Mouse (Mus musculus): ENCODE data around the gene Tekt5. TPM values are rescaled to one million over a fixed set of nuclear protein-coding genes. Genes with fewer than 3 reads are reported as not detected.

Tekt5 gene
- 0.11 and 0.15 TPM in 2 replicates for polyA plus RNA-seq (2014; fragmentation: Nextera tagmentation; extraction: Ambion mirVana)

- H3K9ac ChIP-seq (replicated peaks; ENCODE audit: low read length), result peak within 1 kb of the TSS; percentile 27; the same call in 1 of the 2 replicates
- H3K36me3 ChIP-seq (replicated peaks; ENCODE audit: control insufficient read depth, insufficient read depth, low read depth, low read length), result no peaks in the 10 kb centered on the region
- no peaks in the 10 kb centered on the region for H3K4me1 ChIP-seq (ENCODE audit: control insufficient read depth, insufficient read depth, low read length)
- H3K4me3 ChIP-seq (ENCODE audit: low read depth, low read length), result peak within 1 kb of the TSS; percentile 18; the same call in 1 of the 2 replicates
- H3K27ac ChIP-seq (replicated peaks; ENCODE audit: low read depth, low read length), result no peak within 1 kb of the TSS
- peak within 1 kb of the TSS; percentile 51 for H3K4me2 ChIP-seq (ENCODE audit: low read depth, low read length)
- peak; percentile 41; the same call in 1 of the 2 replicates for ATAC-seq (replicated peaks; ENCODE audit: insufficient number of reproducible peaks, low FRiP score, low TSS enrichment, low read depth)
- 8% methylated on average over 37 of the region's 37 CpGs for WGBS
- DNase-seq (ENCODE audit: low spot score), result peak; percentile 48
- H3K27me3 ChIP-seq (ENCODE audit: control insufficient read depth, insufficient read depth, low read length), result peaks cover 6% of the 10 kb centered on the region; the same call in 1 of the 2 replicates
- H3K9me3 ChIP-seq (replicated peaks; ENCODE audit: control insufficient read depth, low read length), result no peaks in the 10 kb centered on the region
Observed at GRCm38 (mm10) chr16:10394699-10395540, at the start of gene Tekt5. Gene Tekt5, minus strand, starts transcription at chr16:10395490.

- Histone ChIP-seq H3K36me3 (replicated peaks; ENCODE audit: control insufficient read depth, insufficient read depth, low read depth, low read length) (no peaks in the 10 kb centered on the region), H3K9ac (replicated peaks; ENCODE audit: low read length) (no peak overlapping the region), H3K4me1 (ENCODE audit: control insufficient read depth, insufficient read depth, low read length) (no peaks in the 10 kb centered on the region), H3K27ac (replicated peaks; ENCODE audit: low read depth, low read length) (no peak overlapping the region), H3K4me2 (ENCODE audit: low read depth, low read length) (no peak overlapping the region), H3K27me3 (ENCODE audit: control insufficient read depth, insufficient read depth, low read length) (no peaks in the 10 kb centered on the region), H3K4me3 (ENCODE audit: low read depth, low read length) (no peak overlapping the region), H3K9me3 (replicated peaks; ENCODE audit: control insufficient read depth, low read length) (no peaks in the 10 kb centered on the region)
- no peak for ATAC-seq (replicated peaks; ENCODE audit: insufficient number of reproducible peaks, low FRiP score, low TSS enrichment, low read depth)
- DNase-seq (ENCODE audit: low spot score), result no peak
Observed at GRCm38 (mm10) chr16:10443723-10444122, 48.4 kb upstream of the Tekt5 start.

DNA sequence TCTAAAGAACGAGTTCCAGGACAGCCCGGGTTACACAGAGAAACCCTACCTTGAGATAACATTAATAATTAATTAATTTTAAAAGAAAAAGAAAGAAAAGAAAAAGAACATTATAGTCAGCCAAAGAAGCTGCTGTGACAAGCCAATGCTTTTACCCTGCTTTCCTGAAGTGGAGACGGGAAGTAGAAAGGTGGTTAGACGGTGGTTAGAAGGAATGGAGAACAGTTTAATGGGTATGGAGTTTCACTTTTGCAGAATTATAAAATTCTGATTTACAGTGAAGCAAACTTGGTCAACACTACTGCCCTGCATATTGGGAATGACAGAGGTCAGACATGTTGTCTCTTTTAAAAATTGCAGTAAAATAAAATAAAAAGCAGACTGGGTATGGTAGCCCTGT is 46.5 kb upstream of the Tekt5 start:
- no peak overlapping the region for H3K27ac ChIP-seq (replicated peaks; ENCODE audit: low read depth, low read length)
- 91% methylated on average over 4 of the region's 4 CpGs for WGBS
- no peak for ATAC-seq (replicated peaks; ENCODE audit: insufficient number of reproducible peaks, low FRiP score, low TSS enrichment, low read depth)
- no peak overlapping the region for H3K4me2 ChIP-seq (ENCODE audit: low read depth, low read length)
- H3K36me3 ChIP-seq (replicated peaks; ENCODE audit: control insufficient read depth, insufficient read depth, low read depth, low read length), result no peaks in the 10 kb centered on the region
- H3K4me3 ChIP-seq (ENCODE audit: low read depth, low read length), result no peak overlapping the region
- H3K4me1 ChIP-seq (ENCODE audit: control insufficient read depth, insufficient read depth, low read length), result no peaks in the 10 kb centered on the region
- H3K9ac ChIP-seq (replicated peaks; ENCODE audit: low read length), result no peak overlapping the region
- DNase-seq (ENCODE audit: low spot score), result no peak
- no peaks in the 10 kb centered on the region for H3K9me3 ChIP-seq (replicated peaks; ENCODE audit: control insufficient read depth, low read length)
- no peaks in the 10 kb centered on the region for H3K27me3 ChIP-seq (ENCODE audit: control insufficient read depth, insufficient read depth, low read length)

- WGBS, result 86% methylated on average over 6 of the region's 6 CpGs
- Histone ChIP-seq H3K4me2 (ENCODE audit: low read depth, low read length) (no peak overlapping the region), H3K9me3 (replicated peaks; ENCODE audit: control insufficient read depth, low read length) (no peaks in the 10 kb centered on the region), H3K36me3 (replicated peaks; ENCODE audit: control insufficient read depth, insufficient read depth, low read depth, low read length) (no peaks in the 10 kb centered on the region), H3K4me3 (ENCODE audit: low read depth, low read length) (no peak overlapping the region), H3K4me1 (ENCODE audit: control insufficient read depth, insufficient read depth, low read length) (no peaks in the 10 kb centered on the region), H3K27me3 (ENCODE audit: control insufficient read depth, insufficient read depth, low read length) (no peaks in the 10 kb centered on the region), H3K27ac (replicated peaks; ENCODE audit: low read depth, low read length) (no peak overlapping the region), H3K9ac (replicated peaks; ENCODE audit: low read length) (no peak overlapping the region)
- ATAC-seq (replicated peaks; ENCODE audit: insufficient number of reproducible peaks, low FRiP score, low TSS enrichment, low read depth) (no peak), DNase-seq (ENCODE audit: low spot score) (no peak)
Observed at GRCm38 (mm10) chr16:10441328-10441727, 46.0 kb upstream of the Tekt5 start.

- ATAC-seq (replicated peaks; ENCODE audit: insufficient number of reproducible peaks, low FRiP score, low TSS enrichment, low read depth) (no peak), DNase-seq (ENCODE audit: low spot score) (no peak)
- Histone ChIP-seq H3K27me3 (ENCODE audit: control insufficient read depth, insufficient read depth, low read length) (no peaks in the 10 kb centered on the region), H3K4me1 (ENCODE audit: control insufficient read depth, insufficient read depth, low read length) (no peaks in the 10 kb centered on the region), H3K9ac (replicated peaks; ENCODE audit: low read length) (no peak overlapping the region), H3K9me3 (replicated peaks; ENCODE audit: control insufficient read depth, low read length) (no peaks in the 10 kb centered on the region), H3K4me2 (ENCODE audit: low read depth, low read length) (no peak overlapping the region), H3K27ac (replicated peaks; ENCODE audit: low read depth, low read length) (no peak overlapping the region), H3K4me3 (ENCODE audit: low read depth, low read length) (no peak overlapping the region), H3K36me3 (replicated peaks; ENCODE audit: control insufficient read depth, insufficient read depth, low read depth, low read length) (no peaks in the 10 kb centered on the region)
- 87% methylated on average over 5 of the region's 5 CpGs for WGBS
Observed at GRCm38 (mm10) chr16:10438055-10438454, 42.8 kb upstream of the Tekt5 start.

DNA sequence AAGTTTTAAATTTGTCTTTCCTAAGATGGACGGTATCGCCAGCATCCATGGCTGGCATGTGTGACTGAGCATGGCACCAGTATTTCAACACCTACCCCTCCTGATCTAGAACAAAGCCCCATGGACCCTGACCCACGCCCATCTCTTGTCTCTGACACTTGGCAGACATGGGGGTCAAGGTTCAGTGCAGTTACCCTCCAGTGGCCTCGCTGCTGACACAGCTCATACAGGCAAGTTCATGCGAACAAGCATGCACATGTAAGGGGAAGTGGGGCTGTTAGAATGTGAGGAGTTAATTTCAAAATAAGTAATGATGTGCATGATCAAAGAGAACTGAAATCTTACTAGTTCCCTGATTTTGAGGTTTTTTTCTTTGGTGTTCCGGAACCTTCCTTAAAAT is 40.9 kb upstream of the Tekt5 start:
- Histone ChIP-seq H3K4me1 (ENCODE audit: control insufficient read depth, insufficient read depth, low read length) (no peaks in the 10 kb centered on the region), H3K9me3 (replicated peaks; ENCODE audit: control insufficient read depth, low read length) (no peaks in the 10 kb centered on the region), H3K4me2 (ENCODE audit: low read depth, low read length) (no peak overlapping the region), H3K27ac (replicated peaks; ENCODE audit: low read depth, low read length) (no peak overlapping the region), H3K4me3 (ENCODE audit: low read depth, low read length) (no peak overlapping the region), H3K36me3 (replicated peaks; ENCODE audit: control insufficient read depth, insufficient read depth, low read depth, low read length) (no peaks in the 10 kb centered on the region), H3K9ac (replicated peaks; ENCODE audit: low read length) (no peak overlapping the region), H3K27me3 (ENCODE audit: control insufficient read depth, insufficient read depth, low read length) (no peaks in the 10 kb centered on the region)
- ATAC-seq (replicated peaks; ENCODE audit: insufficient number of reproducible peaks, low FRiP score, low TSS enrichment, low read depth) (no peak), DNase-seq (ENCODE audit: low spot score) (no peak)
- 74% methylated on average over 6 of the region's 6 CpGs for WGBS

GRCm38 (mm10) chr16:10433344-10433743 is 38.1 kb upstream of the Tekt5 start:
- no peaks in the 10 kb centered on the region for H3K4me1 ChIP-seq (ENCODE audit: control insufficient read depth, insufficient read depth, low read length)
- ATAC-seq (replicated peaks; ENCODE audit: insufficient number of reproducible peaks, low FRiP score, low TSS enrichment, low read depth) (no peak), DNase-seq (ENCODE audit: low spot score) (no peak)
- H3K27me3 ChIP-seq (ENCODE audit: control insufficient read depth, insufficient read depth, low read length), result no peaks in the 10 kb centered on the region
- no peak overlapping the region for H3K4me3 ChIP-seq (ENCODE audit: low read depth, low read length)
- no peak overlapping the region for H3K4me2 ChIP-seq (ENCODE audit: low read depth, low read length)
- no peaks in the 10 kb centered on the region for H3K36me3 ChIP-seq (replicated peaks; ENCODE audit: control insufficient read depth, insufficient read depth, low read depth, low read length)
- no peaks in the 10 kb centered on the region for H3K9me3 ChIP-seq (replicated peaks; ENCODE audit: control insufficient read depth, low read length)
- no peak overlapping the region for H3K27ac ChIP-seq (replicated peaks; ENCODE audit: low read depth, low read length)
- no peak overlapping the region for H3K9ac ChIP-seq (replicated peaks; ENCODE audit: low read length)
- WGBS, result 97% methylated on average over 5 of the region's 5 CpGs

DNA sequence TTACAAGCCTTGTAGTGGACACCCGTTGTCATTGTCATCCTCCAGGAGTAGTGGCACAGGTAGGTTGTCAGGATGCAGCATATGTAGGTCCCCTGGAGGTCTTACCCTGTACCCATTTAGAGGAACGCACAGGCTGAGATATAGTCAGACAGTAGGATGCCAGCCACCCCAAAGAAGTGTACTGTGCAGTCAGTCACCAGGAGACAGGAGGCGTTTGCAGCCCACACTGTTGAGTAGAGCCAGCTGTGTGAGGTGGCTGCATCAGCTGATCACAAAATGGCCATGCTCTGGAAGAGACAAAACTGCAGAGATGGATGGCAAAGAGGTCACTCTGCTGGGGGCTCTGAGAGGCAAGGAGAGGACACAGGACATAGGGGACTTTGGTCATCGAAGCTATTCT is 37.1 kb upstream of the Tekt5 start:
- Histone ChIP-seq H3K4me3 (ENCODE audit: low read depth, low read length) (no peak overlapping the region), H3K4me1 (ENCODE audit: control insufficient read depth, insufficient read depth, low read length) (no peaks in the 10 kb centered on the region), H3K4me2 (ENCODE audit: low read depth, low read length) (no peak overlapping the region), H3K9me3 (replicated peaks; ENCODE audit: control insufficient read depth, low read length) (no peaks in the 10 kb centered on the region), H3K36me3 (replicated peaks; ENCODE audit: control insufficient read depth, insufficient read depth, low read depth, low read length) (no peaks in the 10 kb centered on the region), H3K27ac (replicated peaks; ENCODE audit: low read depth, low read length) (no peak overlapping the region), H3K27me3 (ENCODE audit: control insufficient read depth, insufficient read depth, low read length) (no peaks in the 10 kb centered on the region), H3K9ac (replicated peaks; ENCODE audit: low read length) (no peak overlapping the region)
- WGBS, result 74% methylated on average over 4 of the region's 4 CpGs
- DNase-seq (ENCODE audit: low spot score) (no peak), ATAC-seq (replicated peaks; ENCODE audit: insufficient number of reproducible peaks, low FRiP score, low TSS enrichment, low read depth) (no peak)
